Comparison of ENCODE assay signal across 7 mouse cellular contexts in the genomic region with DNA sequence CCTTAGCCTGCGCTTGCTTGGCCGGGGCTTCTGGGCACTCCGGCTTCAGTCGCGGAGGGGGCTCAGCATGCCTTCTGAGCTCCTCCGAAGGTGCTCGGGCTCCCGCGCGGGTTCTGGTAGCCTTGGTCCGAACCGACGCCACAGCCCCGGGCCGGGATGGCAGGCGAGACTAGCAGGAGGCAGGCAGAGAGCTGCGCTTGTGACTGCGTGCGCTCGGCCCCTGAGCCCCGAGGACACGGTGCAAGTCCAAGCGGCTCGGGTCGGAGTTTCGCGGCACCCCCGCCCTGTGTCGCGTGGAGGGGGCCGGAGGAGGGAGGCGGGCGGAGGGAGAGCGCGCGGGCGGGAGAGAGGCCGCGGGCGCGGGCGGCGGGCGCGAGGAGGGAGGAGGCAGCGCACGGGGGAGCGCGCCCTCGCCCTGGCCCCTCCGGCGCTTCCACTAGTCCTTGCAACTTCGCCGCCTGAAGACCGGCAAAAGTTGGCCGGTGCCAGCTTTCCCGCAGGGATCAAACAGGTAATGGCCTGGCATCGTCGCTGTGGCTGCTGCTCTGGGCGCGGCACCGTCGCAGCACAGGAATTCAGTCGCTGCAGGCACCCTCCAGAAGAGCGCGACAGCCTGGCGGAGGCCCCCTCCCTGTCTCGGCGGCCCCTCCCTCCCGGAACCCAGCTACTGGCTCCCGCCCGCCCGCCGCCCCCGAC.
DNase-seq lines count a peak whose midpoint lies in the region; ATAC-seq and TF ChIP-seq lines count a peak whose summit lies in the region.

No protein-coding gene starts in this region.

- peak; percentile 15 for DNase-seq in heart, postnatal 4 days
- DNase-seq in layer of hippocampus, postnatal 36 days: peak; percentile 40 to 48
- DNase-seq in midbrain, embryonic 14.5 days: peak; percentile 52
- DNase-seq in spleen, postnatal 36 days (ENCODE audit: low spot score in 2 of 2): peak; percentile 0 to 8

- H3K9me3 ChIP-seq in ES-Bruce4 (replicated peaks; ENCODE audit: control insufficient read depth, insufficient read depth, low read length, poor library complexity, severe bottlenecking): no peaks in the 10 kb centered on the region
- H3K9me3 ChIP-seq in embryonic facial prominence, embryonic 15.5 days (replicated peaks): no peaks in the 10 kb centered on the region
- no peaks in the 10 kb centered on the region for H3K9me3 ChIP-seq in midbrain, embryonic 14.5 days (ENCODE audit: control insufficient read depth, low read length)

- no peaks in the 10 kb centered on the region for H3K36me3 ChIP-seq in ES-Bruce4 (ENCODE audit: control insufficient read depth, insufficient read depth, low read length, poor library complexity, severe bottlenecking)
- H3K36me3 ChIP-seq in embryonic facial prominence, embryonic 15.5 days: no peaks in the 10 kb centered on the region
- no peaks in the 10 kb centered on the region for H3K36me3 ChIP-seq in midbrain, embryonic 14.5 days (ENCODE audit: control insufficient read depth, insufficient read depth, low read length)

- WGBS in embryonic facial prominence, embryonic 15.5 days: 20% methylated on average over 55 of the region's 75 CpGs
- 24% methylated on average over 50 of the region's 75 CpGs for WGBS in midbrain, embryonic 14.5 days

- H3K4me3 ChIP-seq in ES-Bruce4 (ENCODE audit: low read depth, low read length): peak overlapping the region; percentile 72
- H3K4me3 ChIP-seq in embryonic facial prominence, embryonic 15.5 days (replicated peaks): peak overlapping the region; percentile 53
- H3K4me3 ChIP-seq in midbrain, embryonic 14.5 days (replicated peaks; ENCODE audit: low read depth, low read length): peak overlapping the region; percentile 47

- no peaks in the 10 kb centered on the region for H3K4me1 ChIP-seq in ES-Bruce4 (ENCODE audit: control insufficient read depth, insufficient read depth, low read length)
- H3K4me1 ChIP-seq in embryonic facial prominence, embryonic 15.5 days: no peaks in the 10 kb centered on the region
- H3K4me1 ChIP-seq in midbrain, embryonic 14.5 days (ENCODE audit: control insufficient read depth, insufficient read depth, low read length): no peaks in the 10 kb centered on the region

- peak overlapping the region; percentile 72 for H3K9ac ChIP-seq in ES-Bruce4 (ENCODE audit: low read depth, poor library complexity, severe bottlenecking)
- H3K9ac ChIP-seq in embryonic facial prominence, embryonic 15.5 days: 0 out of 2 replicates have a peak overlapping the region, but pooled peaks have one; percentile 6
- H3K9ac ChIP-seq in midbrain, embryonic 14.5 days (replicated peaks; ENCODE audit: low read length): peak overlapping the region; percentile 62

- H3K27me3 ChIP-seq in ES-Bruce4 (ENCODE audit: control insufficient read depth, insufficient read depth, low read length, poor library complexity, severe bottlenecking): no peaks in the 10 kb centered on the region
- 0 out of 2 replicates have a peak, but pooled peaks cover 9% of the 10 kb centered on the region for H3K27me3 ChIP-seq in embryonic facial prominence, embryonic 15.5 days
- H3K27me3 ChIP-seq in midbrain, embryonic 14.5 days (ENCODE audit: control insufficient read depth, insufficient read depth, low read length): no peaks in the 10 kb centered on the region

- no peak for TF ChIP-seq EP300 in ES-Bruce4 (IDR thresholded peaks at IDR 0.05; ENCODE audit: insufficient read depth, low read depth, low read length)

- ATAC-seq in activated CD4-positive, CD25-positive, alpha-beta regulatory T cell, adult 4 months: peak; percentile 51
- ATAC-seq in embryonic facial prominence, embryonic 15.5 days (ENCODE audit: insufficient number of reproducible peaks, low FRiP score, low TSS enrichment, low read depth): peak; percentile 69
- ATAC-seq in midbrain, embryonic 14.5 days (ENCODE audit: low FRiP score, low TSS enrichment): peak; percentile 76

- TF ChIP-seq POLR2A in ES-Bruce4 (IDR thresholded peaks at IDR 0.05; ENCODE audit: insufficient read depth, low read length): no peak

- H3K27ac ChIP-seq in ES-Bruce4 (ENCODE audit: insufficient read depth, low read length): no peak overlapping the region
- no peak overlapping the region for H3K27ac ChIP-seq in embryonic facial prominence, embryonic 15.5 days (replicated peaks)
- peak overlapping the region; percentile 57 for H3K27ac ChIP-seq in midbrain, embryonic 14.5 days (replicated peaks; ENCODE audit: low read depth, low read length)

- no peak for TF ChIP-seq CTCF in ES-Bruce4 (IDR thresholded peaks at IDR 0.05; ENCODE audit: low read depth, low read length)

- peak overlapping the region; percentile 64 for H3K4me2 ChIP-seq in embryonic facial prominence, embryonic 15.5 days (replicated peaks)
- peak overlapping the region; percentile 64 for H3K4me2 ChIP-seq in midbrain, embryonic 14.5 days (ENCODE audit: low read length)

Comparison
In these comparisons a context has a peak if more than half of its experiments do, and no peak if none do; other contexts are left out.
1. H3K9ac ChIP-seq: peak in every context shown above with its lines; median percentile 72 in ES-Bruce4; 62 in midbrain, embryonic 14.5 days; 6 in embryonic facial prominence, embryonic 15.5 days.